Mouse (Mus musculus): ENCODE data around the gene Snrnp35.

Gene Snrnp35

GRCm38 (mm10) chr5:124538813-124539792 lies 56.2 kb downstream of the Snrnp35 start:
- peak; percentile 92 for DNase-seq (ENCODE audit: low read depth)

- peak; percentile 24 for DNase-seq (ENCODE audit: low read depth)
These were observed 57.0 kb downstream of the Snrnp35 start for GRCm38 (mm10) chr5:124539905-124540304.

GRCm38 (mm10) chr5:124540383-124540786 lies 57.5 kb downstream of the Snrnp35 start, which contains the start of gene Tmed2:
Gene Tmed2 (plus strand): TSS chr5:124540695.
- peak; percentile 98 for DNase-seq (ENCODE audit: low read depth)

Measured in 416B (cell line).